Mouse (Mus musculus): ENCODE results near the gene Plcg1. TPM values are rescaled to one million over a fixed set of nuclear protein-coding genes. Genes with fewer than 3 reads are reported as not detected.
A peak's percentile ranks its signal among the peaks of the same experiment; 100 is the strongest.

Gene Plcg1
- total RNA-seq, 2 experiments from 2014 or later = 17.3 to 18.0 TPM

DNA sequence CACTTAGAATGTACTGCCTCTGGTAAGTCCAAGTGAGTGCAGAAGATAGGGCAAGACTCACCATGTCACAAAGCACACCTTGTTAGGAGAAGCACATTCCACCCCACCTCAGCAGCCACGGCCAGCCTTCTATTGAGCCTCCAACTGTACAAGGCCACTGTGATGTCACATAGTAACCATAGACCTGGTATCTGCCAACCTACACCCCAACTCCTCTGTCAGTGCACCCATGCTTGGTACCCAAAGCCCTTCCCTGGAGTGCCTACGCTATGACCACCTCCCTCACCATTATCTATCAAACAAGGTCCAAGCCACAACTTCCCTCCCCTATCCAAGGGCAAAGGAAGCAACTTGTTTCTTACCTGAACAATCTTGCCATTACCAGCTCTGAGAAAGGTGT lies 37.9 kb downstream of the Plcg1 start:
- no peak for DNase-seq (ENCODE audit: low spot score)

DNA sequence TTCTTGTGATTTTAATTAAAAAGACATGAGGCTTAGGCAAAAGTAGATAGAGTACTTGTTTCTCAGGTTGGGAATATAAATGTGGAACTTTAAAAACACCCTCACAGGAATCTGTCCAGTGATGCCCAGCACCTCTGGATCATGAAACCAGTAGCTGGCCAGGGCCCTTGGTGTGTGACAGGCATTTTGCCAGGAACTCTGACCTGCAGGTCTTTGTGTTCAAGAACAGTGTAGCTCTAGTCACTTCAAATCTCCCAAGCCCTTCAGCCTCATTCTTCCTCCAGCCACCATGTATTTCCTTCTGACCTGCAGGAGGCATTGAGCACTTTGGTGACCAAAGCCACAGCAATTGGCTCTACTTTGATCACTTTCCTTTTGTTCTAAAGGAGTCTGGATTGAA lies 39.3 kb downstream of the Plcg1 start:
- no peak for DNase-seq (ENCODE audit: low spot score)

DNA sequence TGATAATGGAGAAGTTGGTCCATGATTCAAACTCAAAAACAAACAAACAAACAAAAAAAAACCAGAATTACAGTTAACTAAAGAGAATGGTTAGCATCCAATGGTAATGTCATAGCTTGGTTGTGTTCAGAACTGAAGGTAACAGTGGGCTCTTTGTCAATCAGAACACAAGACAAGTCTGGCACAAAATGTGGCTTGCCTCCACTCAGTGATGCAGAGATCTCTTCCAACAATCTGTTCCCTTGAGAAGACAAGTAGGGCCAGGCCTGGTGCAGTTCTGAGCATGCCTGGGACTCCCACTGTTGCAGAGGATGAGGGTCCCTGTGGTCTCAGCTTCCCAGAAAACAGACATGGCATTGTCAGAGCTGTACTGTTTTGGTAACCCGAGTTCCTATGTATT lies 39.8 kb downstream of the Plcg1 start:
- DNase-seq (ENCODE audit: low spot score) = no peak

DNA sequence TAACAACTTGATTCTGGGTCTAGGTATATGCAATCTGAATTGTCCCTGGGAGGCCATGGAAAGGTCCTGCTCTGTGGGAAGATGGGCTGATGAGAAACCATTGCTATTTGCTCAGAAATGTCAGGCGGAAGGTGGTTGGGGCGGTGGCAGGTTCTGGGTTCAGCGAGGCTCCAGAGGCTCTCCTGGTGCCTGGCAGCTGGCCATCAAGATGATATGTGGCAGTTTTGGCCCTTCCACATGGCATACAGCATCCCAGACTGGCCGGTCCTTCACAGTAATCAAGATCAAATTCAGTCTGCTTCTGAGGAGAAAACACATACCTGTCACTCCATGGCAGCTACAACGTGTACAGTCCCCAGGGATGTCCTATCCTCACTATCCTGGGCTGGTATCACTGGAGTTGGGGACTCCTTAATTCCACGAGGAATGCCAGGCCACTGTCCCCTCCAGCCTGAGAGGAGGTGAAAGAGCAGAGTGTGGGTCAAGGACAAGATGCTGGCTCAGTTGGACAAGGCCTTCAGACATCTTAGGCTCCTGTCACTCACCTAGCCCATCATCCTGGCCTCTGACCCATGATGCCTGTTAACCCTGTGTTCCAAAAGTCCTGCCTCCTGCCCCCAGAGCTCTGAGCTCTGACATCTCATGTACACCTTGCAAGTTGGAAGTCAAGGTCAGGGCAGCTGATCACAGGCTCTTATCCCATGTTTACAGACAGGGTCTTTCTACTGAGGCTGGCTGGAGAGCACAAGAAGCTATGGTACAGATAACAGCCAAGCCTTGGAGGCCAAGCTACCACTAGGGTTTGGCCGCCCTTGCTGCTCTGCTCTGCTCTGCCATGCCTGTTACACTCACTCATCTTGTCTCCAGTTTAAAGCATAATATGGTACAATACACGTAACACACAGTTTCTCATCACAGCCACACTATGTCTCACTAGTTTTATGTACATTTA lies 40.5 kb downstream of the Plcg1 start:
- no peak for DNase-seq (ENCODE audit: low spot score)

DNA sequence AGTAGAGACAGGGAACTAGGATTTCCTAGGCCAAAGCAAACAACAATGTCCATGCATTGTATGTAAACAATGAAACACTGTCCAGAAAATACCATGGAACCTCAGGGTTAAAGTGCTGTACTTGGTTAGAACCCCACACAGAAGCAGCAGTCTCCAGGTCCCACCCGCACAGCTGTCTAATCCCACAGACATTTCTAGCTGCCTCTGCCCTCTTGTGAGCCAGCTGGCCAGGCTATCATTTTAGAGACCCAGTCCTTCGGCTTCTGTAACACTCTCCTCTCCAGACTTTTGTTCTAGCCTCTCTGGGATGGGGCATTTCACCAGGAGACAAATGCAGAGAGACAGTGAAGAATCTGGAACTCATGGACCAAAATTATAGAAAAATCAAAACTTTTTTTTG lies 46.9 kb downstream of the Plcg1 start:
- no peak for DNase-seq (ENCODE audit: low spot score)

DNA sequence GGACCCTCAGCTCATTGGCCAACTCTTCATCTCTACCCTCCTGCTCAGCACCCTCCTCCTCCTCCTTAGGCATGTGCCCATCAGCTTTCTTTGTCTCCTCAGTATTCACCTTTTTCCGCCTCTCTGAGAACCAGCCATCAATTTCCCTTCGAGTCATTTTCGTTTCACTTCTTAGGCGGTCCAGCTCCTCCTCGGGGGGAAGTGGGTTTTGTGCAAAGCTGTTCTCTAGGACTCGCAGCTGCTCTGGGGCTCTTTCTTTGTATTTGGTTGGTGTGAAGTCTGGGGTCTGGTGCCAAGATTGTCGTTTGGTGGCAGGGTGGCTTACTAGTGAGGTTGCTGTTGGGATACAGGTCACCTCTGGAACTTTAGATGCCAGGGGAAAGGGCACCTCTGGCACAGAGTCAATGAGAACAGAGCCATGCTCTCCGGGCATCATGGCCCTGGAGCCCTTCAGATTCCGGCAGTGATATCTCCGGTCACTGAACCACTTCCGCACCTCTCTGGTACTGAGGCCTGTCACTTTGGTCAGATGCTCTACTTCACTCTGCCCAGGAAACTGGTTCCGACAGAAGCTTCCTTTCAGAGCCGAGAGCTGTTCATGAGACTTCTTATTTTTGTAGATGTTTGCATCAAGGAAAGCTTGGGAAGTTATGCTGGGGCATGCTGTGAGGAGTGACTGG lies 49.2 kb downstream of the Plcg1 start:
- no peak for DNase-seq (ENCODE audit: low spot score)

DNA sequence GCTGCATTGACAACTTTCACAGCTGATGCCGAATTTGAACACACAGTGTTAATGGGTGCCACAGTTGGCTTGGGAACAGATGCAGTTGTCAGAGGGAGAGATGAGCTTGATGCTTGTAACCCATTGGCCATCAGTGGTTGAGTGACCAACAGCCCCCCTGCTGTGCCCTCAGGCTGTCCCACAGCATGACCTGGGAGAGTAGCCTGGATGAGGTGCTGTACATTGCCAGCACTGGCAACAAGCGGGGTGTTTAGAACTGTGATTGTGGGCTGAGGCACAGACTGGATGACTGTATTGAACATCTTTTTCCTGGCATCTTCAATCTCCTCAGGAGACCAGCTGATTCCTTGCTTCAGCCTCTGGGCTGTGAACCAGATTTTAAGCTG lies 49.7 kb downstream of the Plcg1 start:
- no peak for DNase-seq (ENCODE audit: low spot score)

DNA sequence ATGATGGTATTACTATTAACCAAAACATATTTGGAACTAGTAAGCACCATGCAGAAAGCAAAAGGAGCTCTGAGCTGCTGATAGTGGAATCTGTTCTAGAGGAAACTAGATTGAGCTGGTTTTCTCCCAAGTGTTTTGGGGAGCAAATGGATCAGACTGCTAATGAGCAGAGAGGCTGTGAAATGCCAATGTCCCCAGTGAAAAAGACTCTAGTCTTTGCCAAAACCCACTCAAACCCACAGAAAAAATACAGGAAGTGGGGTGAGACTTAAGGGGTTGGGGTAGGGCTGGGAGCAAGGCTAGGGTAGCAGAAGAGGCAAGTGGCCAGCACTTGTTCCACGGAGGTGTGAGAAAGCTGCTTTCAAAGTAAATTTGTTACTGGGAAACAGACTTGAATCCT lies 55.2 kb downstream of the Plcg1 start:
- no peak for DNase-seq (ENCODE audit: low spot score)

DNA sequence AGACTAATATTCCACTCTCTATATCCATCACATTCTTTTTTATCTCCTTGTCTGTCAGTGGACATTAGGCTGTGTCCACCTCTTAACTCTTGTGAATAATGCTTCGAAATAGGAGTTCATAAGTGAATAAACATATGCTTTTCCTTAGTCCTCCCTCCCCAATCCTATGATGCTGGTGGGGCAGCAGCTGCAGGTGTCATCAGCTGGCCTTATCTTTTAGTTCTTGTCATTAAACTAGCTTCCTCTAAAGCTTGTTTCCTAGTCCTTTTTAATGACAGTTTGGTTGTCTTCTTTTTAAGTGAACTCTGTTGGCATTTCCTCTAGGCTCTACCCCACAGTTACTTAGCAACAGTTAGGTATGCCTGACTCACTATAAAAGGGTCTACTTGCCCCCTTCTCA lies 57.9 kb downstream of the Plcg1 start:
- DNase-seq (ENCODE audit: low spot score) = no peak

DNA sequence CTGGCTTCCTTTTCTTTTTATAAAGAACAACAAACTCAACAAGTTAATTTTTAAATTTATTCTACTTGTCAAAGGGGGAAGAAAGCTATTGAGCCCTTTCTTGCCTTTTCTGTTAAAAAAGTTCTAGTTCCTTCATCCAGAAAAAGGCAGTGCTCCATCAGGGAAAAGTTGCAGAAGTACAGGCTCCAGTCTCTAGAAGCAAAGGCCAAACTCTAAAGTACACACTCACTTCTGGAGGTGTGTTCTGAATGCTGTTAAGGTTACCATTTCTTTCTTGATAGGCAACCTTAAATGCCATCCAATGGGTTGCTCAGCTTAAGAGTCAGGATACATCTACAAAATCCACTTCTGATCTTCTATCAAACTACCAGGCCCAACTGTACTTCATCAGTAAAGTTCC lies 58.6 kb downstream of the Plcg1 start:
- DNase-seq (ENCODE audit: low spot score) = no peak

DNA sequence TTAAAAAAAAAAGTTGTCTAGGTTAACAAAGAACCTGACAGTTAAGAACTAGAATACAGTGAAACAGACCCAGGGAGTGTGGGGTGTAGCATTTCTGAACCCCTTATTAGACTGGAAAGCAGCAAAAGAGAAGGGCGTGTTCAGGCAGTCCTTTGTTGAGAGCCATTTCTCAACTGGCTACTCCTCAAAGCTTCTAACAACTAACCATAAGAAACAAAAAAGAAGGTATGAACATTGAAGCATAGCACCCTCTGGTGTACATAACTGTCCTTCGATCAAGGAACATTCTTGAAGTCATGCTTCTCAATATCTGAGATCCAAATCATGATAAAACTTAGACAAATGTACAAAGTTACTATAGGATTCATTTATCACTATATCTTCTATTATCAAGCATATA lies 62.0 kb downstream of the Plcg1 start:
- no peak for DNase-seq (ENCODE audit: low spot score)

DNA sequence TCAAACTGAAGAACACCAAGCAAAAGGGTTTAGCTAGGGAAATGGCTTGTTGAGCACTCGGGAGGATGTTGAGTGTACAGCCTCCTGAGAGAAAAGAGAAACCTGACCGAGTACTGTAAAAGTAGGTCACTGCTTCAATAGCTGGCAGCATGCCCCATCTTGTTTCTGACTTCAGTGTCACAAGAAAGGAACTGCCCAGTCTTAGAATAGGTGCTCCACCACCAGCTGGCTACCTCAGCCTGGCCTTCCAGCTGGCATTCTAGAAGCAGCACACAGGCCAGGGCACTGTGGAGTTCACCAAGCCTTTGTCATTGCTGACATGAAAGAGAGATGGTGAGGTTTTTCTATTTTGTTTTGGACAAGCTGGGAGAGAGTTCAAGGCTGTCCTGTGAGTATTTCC lies 65.9 kb downstream of the Plcg1 start:
- DNase-seq (ENCODE audit: low spot score) = peak; percentile 84

DNA sequence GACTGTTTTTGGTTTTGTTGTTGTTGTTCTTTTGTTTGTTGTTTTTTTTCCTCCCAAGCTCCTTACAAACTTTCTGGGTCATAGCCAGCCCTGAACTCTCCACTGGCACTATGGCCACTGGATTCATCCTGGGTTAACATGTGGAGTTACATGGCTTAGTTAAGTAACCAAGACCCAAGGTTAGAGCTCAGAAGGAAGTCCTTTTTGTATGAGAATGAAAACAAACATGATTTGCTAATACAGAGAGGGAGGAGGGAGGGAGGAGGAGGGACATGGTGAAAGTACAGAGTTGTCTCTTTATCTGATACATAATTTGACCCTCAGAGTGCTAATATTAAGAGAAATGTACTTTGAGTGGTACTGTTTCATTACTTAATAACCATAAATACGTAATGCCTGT lies 67.1 kb downstream of the Plcg1 start:
- DNase-seq (ENCODE audit: low spot score) = no peak

DNA sequence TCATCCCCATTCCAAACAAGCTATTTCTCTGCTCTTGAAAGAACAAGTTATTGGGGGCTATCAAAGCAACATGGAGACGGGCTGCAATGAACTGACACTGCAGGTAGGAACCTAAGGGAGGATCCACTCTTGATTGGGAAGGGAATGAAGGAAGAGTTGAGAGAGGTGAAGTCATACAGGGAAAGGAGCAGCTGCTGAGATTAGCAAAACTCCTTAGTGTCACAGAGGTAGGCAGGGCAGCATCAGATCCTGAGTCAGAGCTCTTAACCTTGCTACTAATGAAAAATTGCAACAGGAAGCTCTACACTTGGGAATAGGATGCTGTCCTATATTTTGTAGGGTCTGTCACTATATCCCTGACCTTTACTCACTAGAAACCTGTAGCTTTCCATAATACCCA lies 69.9 kb downstream of the Plcg1 start:
- no peak for DNase-seq (ENCODE audit: low spot score)

DNA sequence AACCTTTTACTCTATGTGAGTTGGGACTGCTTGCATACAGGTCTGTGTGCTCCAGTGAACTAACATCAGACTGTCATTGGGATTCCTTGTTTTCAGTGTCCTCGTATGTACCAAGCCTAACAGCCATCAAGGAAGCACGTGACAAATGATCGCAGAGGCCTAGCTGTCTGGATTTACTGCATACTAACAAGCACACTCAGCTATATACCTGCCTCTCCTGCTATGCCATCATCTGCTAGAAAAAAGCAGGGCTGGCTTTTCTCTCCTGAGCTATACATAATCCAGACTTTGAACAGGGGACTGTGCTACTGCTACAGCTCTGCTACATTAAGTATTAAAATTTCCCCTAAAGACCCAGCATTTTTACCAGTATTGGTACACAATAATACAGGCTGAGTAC lies 71.2 kb downstream of the Plcg1 start:
- DNase-seq (ENCODE audit: low spot score) = no peak

DNA sequence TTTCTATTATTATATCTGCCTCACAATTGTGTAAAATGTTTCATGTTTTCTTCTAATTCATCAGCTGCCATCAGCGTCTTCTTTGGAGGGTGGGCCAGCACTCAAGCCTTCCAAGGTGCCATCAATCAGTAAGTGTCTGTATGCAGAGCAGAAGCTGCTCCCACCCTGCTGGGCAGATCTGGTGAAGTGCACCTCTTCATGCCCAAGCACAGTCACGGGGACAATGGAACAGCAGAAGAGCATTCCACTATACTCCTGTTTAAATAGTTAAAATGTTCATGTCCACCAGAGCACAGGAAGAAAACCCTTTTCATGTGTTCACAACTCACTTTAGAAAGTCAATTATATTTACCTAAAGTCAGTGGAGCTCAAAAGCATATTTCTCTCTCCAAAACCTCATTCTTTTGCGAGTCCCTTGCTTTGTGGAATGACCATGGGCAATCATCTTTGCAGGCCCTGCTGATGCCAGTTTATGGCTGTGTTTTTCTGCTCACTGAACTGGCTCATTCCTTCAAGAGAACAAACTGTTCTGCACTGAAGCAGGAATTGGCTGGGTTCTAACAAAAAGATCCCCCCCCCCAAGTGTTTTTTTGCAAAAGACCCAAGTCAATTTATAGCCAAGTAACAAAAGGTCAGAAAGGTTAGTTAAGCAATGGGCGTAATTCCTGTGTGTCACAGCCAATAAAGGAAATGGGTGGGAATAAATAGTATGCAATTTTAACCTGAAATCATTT lies 73.9 kb downstream of the Plcg1 start:
- peak; percentile 65 for DNase-seq (ENCODE audit: low spot score)

DNA sequence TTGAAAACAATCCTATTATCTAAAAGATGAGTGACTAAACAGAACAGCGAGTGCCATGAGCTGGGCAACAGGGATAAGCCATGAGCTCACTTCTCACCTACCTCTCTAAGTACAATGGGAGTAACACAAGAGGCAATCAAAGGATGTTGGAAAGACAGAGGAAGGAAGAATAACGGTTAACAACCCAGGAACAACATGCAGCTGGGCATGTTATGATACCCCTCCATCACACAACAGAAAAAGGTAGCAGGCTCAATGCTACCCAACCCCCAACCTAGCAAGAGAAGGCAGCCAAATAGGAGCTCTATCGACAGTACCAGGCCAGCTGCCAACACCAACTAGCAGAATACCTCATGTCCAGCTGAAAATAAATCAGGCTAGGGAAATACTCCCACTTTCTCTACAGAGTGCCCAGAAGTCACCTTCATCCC lies 75.0 kb downstream of the Plcg1 start:
- DNase-seq (ENCODE audit: low spot score) = peak; percentile 65

DNA sequence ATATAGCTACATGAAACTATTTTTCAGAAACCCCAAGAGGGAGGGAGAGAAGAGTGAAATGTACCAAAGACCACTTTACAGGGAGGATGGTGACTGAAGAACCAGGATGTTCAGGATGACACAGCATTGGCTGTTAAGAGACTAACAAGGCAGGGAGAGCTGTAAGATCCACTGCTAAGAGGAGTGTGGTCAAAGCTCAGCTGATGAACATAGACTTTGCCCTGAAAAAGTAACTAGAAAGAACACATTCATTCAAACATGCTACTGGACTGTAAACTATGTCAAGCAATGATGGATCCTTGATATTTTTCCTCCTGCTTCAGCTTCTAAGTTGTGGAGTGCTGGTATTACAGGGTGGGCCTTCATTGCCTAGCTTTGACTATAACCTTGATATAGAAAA lies 79.3 kb downstream of the Plcg1 start:
- no peak for DNase-seq (ENCODE audit: low spot score)

DNA sequence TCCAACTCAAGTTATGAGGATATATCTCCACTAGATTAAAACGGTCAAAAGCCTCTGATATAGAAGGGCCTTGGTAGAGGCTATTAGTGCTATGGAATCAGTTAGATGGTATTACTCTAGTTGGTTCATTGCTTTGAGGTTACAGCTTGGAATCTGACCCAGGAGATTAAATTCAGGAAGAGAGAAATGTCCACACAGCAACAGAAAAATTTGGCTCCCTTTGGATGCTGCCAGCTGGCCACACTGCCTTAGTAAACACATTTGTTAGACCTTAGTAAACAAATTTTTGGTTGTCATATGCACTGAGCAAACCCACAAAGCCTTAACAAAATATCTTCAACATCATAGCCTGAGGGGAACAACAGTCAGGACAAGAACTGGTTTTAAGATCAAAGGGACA lies 79.7 kb downstream of the Plcg1 start:
- DNase-seq (ENCODE audit: low spot score) = peak; percentile 32
